Mouse (Mus musculus) cerebellum, adult 11 months (tissue): Measurements from ENCODE around the gene Gm20683.
"Not testable (repeated sequence)": the region's sequence is repeated elsewhere in the genome, so short reads cannot be mapped to it uniquely, and the experiment has no call there.

Experiments
- DNase-seq: peaks from one replicate; pipeline ENCODE4 v3.0.0; 2022

The Gm20683 gene

GRCm38 (mm10) chr17:25825984-25826570 lies 15.5 kb downstream of the Gm20683 start:
- no peak for DNase-seq

GRCm38 (mm10) chr17:25825311-25825710 lies 16.3 kb downstream of the Gm20683 start:
- no peak for DNase-seq

GRCm38 (mm10) chr17:25824362-25825142 lies 17.0 kb downstream of the Gm20683 start:
- DNase-seq, result no peak

GRCm38 (mm10) chr17:25823452-25823851 lies 18.1 kb downstream of the Gm20683 start, which contains the start of gene Wdr24:
Gene Wdr24 (plus strand): TSS chr17:25823627.
- peak; percentile 80 for DNase-seq

GRCm38 (mm10) chr17:25818851-25819780 lies 22.4 kb downstream of the Gm20683 start:
- no peak for DNase-seq

GRCm38 (mm10) chr17:25817662-25818061 lies 23.9 kb downstream of the Gm20683 start:
- no peak for DNase-seq

GRCm38 (mm10) chr17:25813471-25813870 lies 28.1 kb downstream of the Gm20683 start:
- DNase-seq, result peak; percentile 53

GRCm38 (mm10) chr17:25810890-25811289 lies 30.7 kb downstream of the Gm20683 start:
- no peak for DNase-seq

- peak; percentile 76 for DNase-seq
Observed at GRCm38 (mm10) chr17:25809606-25810340, 31.8 kb downstream of the Gm20683 start.

GRCm38 (mm10) chr17:25808789-25809605 lies 32.6 kb downstream of the Gm20683 start, which contains the start of gene Fbxl16:
Gene Fbxl16 (plus strand): TSS chr17:25809085.
- peak; percentile 95 for DNase-seq

GRCm38 (mm10) chr17:25808028-25808427 lies 33.5 kb downstream of the Gm20683 start:
- DNase-seq, result no peak

- not testable (repeated sequence) for DNase-seq
Observed at GRCm38 (mm10) chr17:25807452-25807851, 34.1 kb downstream of the Gm20683 start.

- DNase-seq, result no peak
Observed at GRCm38 (mm10) chr17:25806507-25806906, 35.1 kb downstream of the Gm20683 start.

- no peak for DNase-seq
Observed at GRCm38 (mm10) chr17:25802825-25803517, 38.6 kb downstream of the Gm20683 start.

GRCm38 (mm10) chr17:25801029-25801428 lies 40.5 kb downstream of the Gm20683 start:
- peak; percentile 64 for DNase-seq

GRCm38 (mm10) chr17:25796951-25797369 lies 44.6 kb downstream of the Gm20683 start, which contains the start of gene Metrn:
Gene Metrn (minus strand): TSS chr17:25797136.
- DNase-seq, result peak; percentile 57

GRCm38 (mm10) chr17:25796211-25796771 lies 45.3 kb downstream of the Gm20683 start:
- DNase-seq, result no peak

GRCm38 (mm10) chr17:25795609-25796092 lies 45.9 kb downstream of the Gm20683 start, which contains the start of gene AC134908.4:
Gene AC134908.4 (minus strand): TSS chr17:25795659.
- no peak for DNase-seq

- DNase-seq, result no peak
Observed at GRCm38 (mm10) chr17:25794998-25795397, 46.6 kb downstream of the Gm20683 start.

- no peak for DNase-seq
Observed at GRCm38 (mm10) chr17:25794197-25794596, 47.4 kb downstream of the Gm20683 start.
